Mouse (Mus musculus) A20 (cell line): ENCODE measurements around the gene Dhps.
"Not testable (repeated sequence)": the region's sequence is repeated elsewhere in the genome, so short reads cannot be mapped to it uniquely, and the experiment has no call there.

Source experiments
- DNase-seq: peaks from one replicate; pipeline ENCODE4 v3.0.0-alpha.2; 2011; ENCODE audit warnings: low read depth, low spot score

The Dhps gene

GRCm38 (mm10) chr8:85062603-85063002 lies 9.0 kb upstream of the Dhps start:
- DNase-seq: no peak

DNA sequence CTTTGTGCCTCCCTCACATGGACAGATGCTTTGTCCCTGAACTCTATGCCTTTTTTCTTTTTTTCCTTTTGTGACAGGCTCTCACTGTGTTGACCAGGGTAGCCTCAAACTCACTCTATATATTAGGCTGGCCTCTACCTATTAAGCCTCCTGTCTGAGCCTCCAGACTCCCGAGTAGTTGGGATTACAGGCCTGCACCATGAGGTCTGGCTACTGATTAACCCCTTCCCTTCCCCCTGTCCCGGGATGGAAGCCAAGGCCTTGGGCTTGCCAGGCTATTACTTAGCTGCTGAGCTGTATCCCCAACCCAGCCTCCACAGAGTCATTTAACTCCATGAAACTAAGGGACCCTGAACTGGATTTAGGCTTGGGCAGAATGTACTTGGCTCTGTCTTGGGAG lies 6.3 kb upstream of the Dhps start:
- DNase-seq: no peak

DNA sequence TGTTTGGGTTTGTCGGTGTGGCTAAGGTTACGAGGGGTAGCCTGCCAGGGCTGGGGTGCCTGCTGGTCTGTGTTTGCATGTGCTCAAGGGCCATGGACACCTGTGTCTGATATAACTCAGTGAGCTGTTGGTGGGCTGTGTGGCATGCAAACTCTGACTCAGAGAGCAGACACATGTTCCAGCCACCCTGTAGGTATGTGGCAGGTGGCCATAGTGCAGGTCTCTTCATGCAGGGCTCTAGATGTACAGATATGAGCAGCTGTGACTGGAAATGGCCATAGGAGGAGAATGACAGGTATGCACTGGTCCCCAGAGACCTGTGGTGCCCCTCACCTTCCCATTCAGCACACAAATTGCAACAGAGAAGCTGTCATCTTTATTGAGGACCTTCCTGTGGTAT lies 4.4 kb upstream of the Dhps start:
- DNase-seq: no peak

GRCm38 (mm10) chr8:85067982-85068381 lies 3.6 kb upstream of the Dhps start, which contains the start of gene Gm5741:
Gm5741 (minus strand) TSS chr8:85067982.
- DNase-seq: no peak

- DNase-seq: no peak
Measured at GRCm38 (mm10) chr8:85071041-85071440, 516 bp upstream of the Dhps start.

- no peak for DNase-seq
Measured at GRCm38 (mm10) chr8:85072364-85072929, 890 bp downstream of the Dhps start.

- DNase-seq: no peak
Measured at GRCm38 (mm10) chr8:85073041-85073612, 1.6 kb downstream of the Dhps start.

DNA sequence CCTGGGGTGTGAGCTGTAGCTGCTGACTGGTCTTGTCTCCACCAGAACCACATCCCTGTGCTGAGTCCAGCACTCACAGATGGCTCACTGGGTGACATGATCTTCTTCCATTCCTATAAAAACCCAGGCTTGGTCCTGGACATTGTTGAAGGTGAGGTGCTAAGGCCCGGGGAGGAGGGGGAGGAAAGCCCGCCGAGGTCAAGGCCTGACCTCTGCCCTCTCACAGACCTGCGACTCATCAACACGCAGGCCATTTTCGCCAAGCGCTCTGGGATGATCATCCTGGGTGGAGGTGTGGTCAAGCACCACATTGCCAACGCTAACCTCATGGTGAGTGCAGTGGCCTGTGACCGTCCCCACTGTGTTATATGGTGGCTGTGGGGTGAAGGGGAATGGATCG lies 2.6 kb downstream of the Dhps start:
- DNase-seq: no peak

DNA sequence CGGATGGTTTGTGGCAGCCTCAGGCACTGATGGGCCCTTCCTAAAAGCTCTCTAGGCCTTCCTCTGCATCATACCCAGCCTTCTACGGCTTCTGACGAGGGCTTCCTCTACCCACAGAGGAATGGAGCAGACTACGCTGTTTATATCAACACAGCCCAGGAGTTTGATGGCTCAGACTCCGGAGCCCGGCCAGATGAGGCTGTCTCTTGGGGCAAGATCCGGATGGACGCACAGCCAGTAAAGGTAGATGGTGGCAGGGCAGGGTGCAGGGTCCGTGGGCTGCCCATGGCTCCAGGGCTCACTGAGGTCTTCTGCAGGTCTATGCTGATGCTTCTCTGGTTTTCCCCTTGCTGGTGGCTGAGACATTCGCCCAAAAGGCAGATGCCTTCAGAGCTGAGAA lies 3.1 kb downstream of the Dhps start:
- DNase-seq: no peak

GRCm38 (mm10) chr8:85076001-85076400 lies 4.4 kb downstream of the Dhps start:
- DNase-seq: peak; percentile 35

GRCm38 (mm10) chr8:85076993-85077392 lies 5.4 kb downstream of the Dhps start:
- peak; percentile 85 for DNase-seq

DNA sequence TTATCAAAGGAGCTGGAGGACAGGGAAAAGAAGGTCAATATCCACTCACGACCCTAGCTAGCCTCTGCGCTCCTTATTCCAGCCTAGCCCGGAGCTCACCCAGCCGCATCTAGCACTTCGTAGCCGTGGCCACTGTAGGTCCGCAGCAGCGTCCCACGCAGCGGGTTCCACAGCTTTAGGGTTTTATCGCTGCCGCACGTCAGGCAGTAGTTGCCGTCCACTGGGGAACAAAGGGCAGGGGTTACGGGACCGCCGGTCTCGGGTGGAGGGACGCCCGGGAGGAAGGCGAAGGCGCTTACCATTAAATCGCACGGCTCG lies 8.6 kb downstream of the Dhps start:
- no peak for DNase-seq

- peak; percentile 92 for DNase-seq
Measured at GRCm38 (mm10) chr8:85080532-85081215, 9.1 kb downstream of the Dhps start, which contains the start of gene Wdr83os. Wdr83os (plus strand) TSS chr8:85080740.

DNA sequence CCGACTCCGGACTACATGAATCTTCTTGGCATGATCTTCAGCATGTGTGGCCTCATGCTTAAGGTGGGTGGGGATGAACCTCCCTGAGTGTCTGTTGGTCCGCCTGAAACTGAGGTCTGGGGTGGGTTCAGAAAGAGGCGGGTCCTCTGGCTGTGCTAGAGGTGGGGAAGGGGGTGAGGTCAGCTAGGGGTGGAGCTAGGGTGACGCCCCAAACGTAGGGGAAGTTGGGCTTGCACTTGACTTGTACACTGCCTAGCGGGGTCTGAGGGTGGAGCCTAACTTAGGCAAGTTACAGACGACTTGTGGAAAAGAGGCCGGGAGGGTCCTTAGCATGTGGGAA lies 9.6 kb downstream of the Dhps start, which contains the start of gene Wdr83:
TSS of gene Wdr83 (minus strand) at position 91 of the 340 bp plus-strand sequence.
- peak; percentile 93 for DNase-seq

GRCm38 (mm10) chr8:85082169-85082568 lies 10.6 kb downstream of the Dhps start:
- not testable (repeated sequence) for DNase-seq

DNA sequence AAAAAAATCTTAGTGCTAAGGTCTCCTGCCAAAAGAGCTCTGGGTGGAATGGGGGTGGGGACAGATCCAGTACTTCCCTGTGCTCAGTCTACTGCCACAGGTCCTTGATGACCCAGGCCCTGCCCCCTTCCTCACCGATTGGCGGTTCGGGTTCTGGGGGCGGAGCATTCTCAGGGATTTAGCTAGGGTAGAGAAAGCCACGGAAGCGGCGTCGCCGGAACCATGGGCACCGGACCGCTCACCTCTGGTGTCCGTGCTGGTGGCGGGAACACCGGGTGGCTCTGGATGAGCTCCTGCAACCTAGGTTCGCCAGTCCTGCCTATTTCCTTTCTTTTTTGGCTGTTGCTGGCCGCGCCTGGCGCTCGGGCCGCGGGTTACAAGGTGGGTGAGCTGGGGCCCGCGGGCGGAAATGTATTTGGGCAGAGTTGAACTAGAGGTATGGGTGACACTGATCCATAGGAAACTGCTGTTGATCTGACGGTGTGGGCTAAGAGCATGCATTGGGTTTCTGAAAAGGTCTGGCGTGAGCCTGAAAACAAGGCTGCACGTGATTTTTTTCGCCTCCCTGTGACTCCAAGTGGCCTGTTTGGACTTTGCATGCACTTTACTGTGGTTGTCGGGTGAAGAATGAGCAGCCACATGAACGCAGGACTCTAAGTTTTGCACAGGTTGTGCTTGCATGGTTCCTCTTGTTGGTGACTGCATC lies 11.7 kb downstream of the Dhps start, which contains the start of gene Man2b1:
TSS of gene Man2b1 (plus strand) at position 163 of the 706 bp plus-strand sequence.
- peak; percentile 93 for DNase-seq

DNA sequence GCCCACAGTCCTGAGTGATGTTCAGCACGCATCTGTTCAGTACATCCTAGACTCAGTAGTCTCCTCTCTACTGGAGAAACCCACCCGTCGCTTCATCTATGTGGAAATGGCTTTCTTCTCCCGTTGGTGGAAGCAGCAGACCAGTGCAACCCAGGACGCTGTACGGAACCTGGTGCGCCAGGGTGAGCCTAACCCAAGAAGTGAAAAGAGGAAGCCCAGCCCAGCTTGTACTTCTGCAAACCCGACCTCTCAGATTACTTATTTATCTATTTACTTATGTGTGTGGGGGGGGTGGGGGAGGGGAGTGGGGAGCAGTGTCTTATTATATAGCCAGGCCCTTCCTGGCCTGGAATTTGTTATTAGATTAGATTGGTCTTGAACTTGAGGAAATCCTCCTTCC lies 13.1 kb downstream of the Dhps start:
- peak; percentile 78 for DNase-seq

DNA sequence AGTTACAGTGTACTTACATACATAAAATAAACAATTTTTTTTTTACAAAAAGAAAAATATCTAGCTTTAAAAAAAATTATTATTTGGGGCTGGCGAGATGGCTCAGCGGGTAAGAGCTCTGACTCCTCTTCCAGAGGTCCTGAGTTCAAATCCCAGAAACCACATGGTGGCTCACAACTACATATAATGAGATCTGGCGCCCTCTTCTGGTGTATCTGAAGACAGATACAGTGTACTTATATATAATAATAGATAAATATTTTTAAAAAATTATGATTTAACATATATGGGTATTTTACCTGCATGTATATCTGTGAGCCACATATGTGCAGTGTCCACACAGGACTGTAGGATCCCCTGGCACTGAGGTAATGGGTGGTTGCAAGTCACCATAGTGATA lies 14.7 kb downstream of the Dhps start:
- DNase-seq: no peak

- DNase-seq: no peak
Measured at GRCm38 (mm10) chr8:85088771-85089170, 17.2 kb downstream of the Dhps start.

- DNase-seq: no peak
Measured at GRCm38 (mm10) chr8:85090856-85091255, 19.3 kb downstream of the Dhps start.

DNA sequence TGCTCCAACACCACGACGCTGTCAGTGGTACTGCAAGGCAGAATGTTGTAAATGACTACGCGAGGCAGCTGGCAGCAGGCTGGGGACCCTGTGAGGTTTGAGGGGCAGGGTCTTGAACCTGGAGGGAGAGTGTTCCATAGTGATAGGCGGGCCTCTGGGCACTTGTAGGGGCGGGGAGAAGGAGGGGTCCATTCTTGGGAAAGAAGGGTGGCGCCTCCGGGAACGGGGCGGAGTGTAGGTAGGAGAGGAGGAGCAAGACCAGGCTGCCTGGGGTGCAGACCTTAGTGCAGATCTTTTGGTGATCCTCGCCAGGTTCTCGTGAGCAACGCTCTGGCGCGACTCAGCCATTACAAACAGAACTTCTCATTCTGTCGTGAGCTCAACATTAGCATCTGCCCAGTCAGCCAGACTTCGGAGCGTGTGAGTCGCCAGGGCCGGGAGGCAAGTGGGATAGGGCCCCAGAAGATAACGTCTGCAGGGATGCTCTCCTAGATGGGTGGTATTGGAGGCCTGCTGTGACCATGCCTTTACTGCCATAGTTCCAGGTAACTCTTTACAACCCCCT lies 20.1 kb downstream of the Dhps start:
- DNase-seq: no peak

DNA sequence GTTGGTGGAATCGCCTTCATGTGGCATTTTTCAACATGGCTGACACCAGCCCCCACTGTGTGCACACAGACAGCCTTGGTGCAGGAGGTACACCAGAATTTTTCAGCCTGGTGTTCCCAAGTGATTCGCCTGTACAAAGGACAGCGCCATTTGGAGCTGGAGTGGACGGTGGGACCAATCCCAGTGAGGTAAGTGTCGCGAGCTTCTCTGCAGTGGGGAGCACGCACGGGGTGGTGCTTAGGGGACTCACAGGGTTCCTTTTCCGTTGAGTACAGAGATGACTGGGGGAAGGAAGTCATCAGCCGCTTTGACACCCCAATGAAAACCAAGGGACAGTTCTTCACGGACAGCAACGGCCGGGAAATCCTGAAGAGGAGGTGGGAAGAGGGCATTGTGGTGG lies 23.5 kb downstream of the Dhps start:
- no peak for DNase-seq
